Mouse (Mus musculus): Measurements from ENCODE around the gene Pde4dip. TPM values are rescaled to one million over a fixed set of nuclear protein-coding genes. Genes with fewer than 3 reads are reported as not detected.

Pde4dip gene
- polyA plus RNA-seq, 2 experiments, result 4.0 to 6.7 TPM

GRCm38 (mm10) chr3:97683560-97684195, 204.8 kb downstream of the Pde4dip start:
- no peaks in the 10 kb centered on the region for H3K9me3 ChIP-seq (ENCODE audit: control insufficient read depth, low read length)
- peaks cover 0 to 10% of the 10 kb centered on the region in 2 experiments; a peak in 3 of 4 replicates for H3K4me1 ChIP-seq (replicated peaks; ENCODE audit: control insufficient read depth in 2 of 2, insufficient read depth in 2 of 2, low read length in 1 of 2)
- TF ChIP-seq CTCF (IDR thresholded peaks at IDR 0.05; ENCODE audit: low read depth), result no peak
- no peak for TF ChIP-seq EP300 (IDR thresholded peaks at IDR 0.05; ENCODE audit: low read depth)
- H3K27me3 ChIP-seq (ENCODE audit: control insufficient read depth, insufficient read depth, low read length), result no peaks in the 10 kb centered on the region; the same call in 1 of the 2 replicates
- ATAC-seq (ENCODE audit: insufficient read depth) (no peak), DNase-seq (ENCODE audit: low read depth in 3 of 3, low spot score in 3 of 3) (no peak)
- no peak overlapping the region for H3K4me2 ChIP-seq (ENCODE audit: low read depth)
- no peak overlapping the region for H3K4me3 ChIP-seq (ENCODE audit: insufficient read depth in 1 of 2, low read depth in 2 of 2, low read length in 2 of 2)
- 22% methylated on average over 16 of the region's 16 CpGs for WGBS (ENCODE audit: insufficient replicate concordance)
- H3K36me3 ChIP-seq (replicated peaks; ENCODE audit: control insufficient read depth, insufficient read depth, low read depth), result no peaks in the 10 kb centered on the region
- H3K9ac ChIP-seq (replicated peaks), result no peak overlapping the region
- H3K27ac ChIP-seq, result no peak overlapping the region

GRCm38 (mm10) chr3:97682576-97682975, 205.9 kb downstream of the Pde4dip start:
- Histone ChIP-seq H3K9me3 (ENCODE audit: control insufficient read depth, low read length) (no peaks in the 10 kb centered on the region), H3K27me3 (ENCODE audit: control insufficient read depth, insufficient read depth, low read length) (no peaks in the 10 kb centered on the region; the same call in 1 of the 2 replicates), H3K27ac (no peak overlapping the region), H3K4me1 (replicated peaks; ENCODE audit: control insufficient read depth in 2 of 2, insufficient read depth in 2 of 2, low read length in 1 of 2) (peaks cover 0 to 10% of the 10 kb centered on the region in 2 experiments; a peak in 3 of 4 replicates), H3K4me2 (ENCODE audit: low read depth) (peak overlapping the region; percentile 78), H3K36me3 (replicated peaks; ENCODE audit: control insufficient read depth, insufficient read depth, low read depth) (no peaks in the 10 kb centered on the region), H3K9ac (replicated peaks) (no peak overlapping the region), H3K4me3 (ENCODE audit: insufficient read depth in 1 of 2, low read depth in 2 of 2, low read length in 2 of 2) (no peak overlapping the region)
- DNase-seq (ENCODE audit: low read depth in 3 of 3, low spot score in 3 of 3) (no peak), ATAC-seq (ENCODE audit: insufficient read depth) (no peak)
- 17% methylated on average over 5 of the region's 5 CpGs for WGBS (ENCODE audit: insufficient replicate concordance)
- TF ChIP-seq EP300 (IDR thresholded peaks at IDR 0.05; ENCODE audit: low read depth) (no peak), CTCF (IDR thresholded peaks at IDR 0.05; ENCODE audit: low read depth) (no peak)

- WGBS (ENCODE audit: insufficient replicate concordance), result 4% methylated on average over 11 of the region's 11 CpGs
- peaks cover 0 to 10% of the 10 kb centered on the region in 2 experiments; a peak in 3 of 4 replicates for H3K4me1 ChIP-seq (replicated peaks; ENCODE audit: control insufficient read depth in 2 of 2, insufficient read depth in 2 of 2, low read length in 1 of 2)
- H3K4me2 ChIP-seq (ENCODE audit: low read depth), result peak overlapping the region; percentile 78
- H3K36me3 ChIP-seq (replicated peaks; ENCODE audit: control insufficient read depth, insufficient read depth, low read depth), result no peaks in the 10 kb centered on the region
- DNase-seq (ENCODE audit: low read depth in 3 of 3, low spot score in 3 of 3), result no peak
- ATAC-seq (ENCODE audit: insufficient read depth), result no peak
- no peaks in the 10 kb centered on the region for H3K9me3 ChIP-seq (ENCODE audit: control insufficient read depth, low read length)
- peak overlapping the region; percentile 40 for H3K9ac ChIP-seq (replicated peaks)
- H3K4me3 ChIP-seq (ENCODE audit: insufficient read depth in 1 of 2, low read depth in 2 of 2, low read length in 2 of 2), result peak overlapping the region; percentile 40 to 65
- no peak for TF ChIP-seq CTCF (IDR thresholded peaks at IDR 0.05; ENCODE audit: low read depth)
- TF ChIP-seq EP300 (IDR thresholded peaks at IDR 0.05; ENCODE audit: low read depth), result no peak
- H3K27ac ChIP-seq, result no peak overlapping the region
- no peaks in the 10 kb centered on the region; the same call in 1 of the 2 replicates for H3K27me3 ChIP-seq (ENCODE audit: control insufficient read depth, insufficient read depth, low read length)
Observed at GRCm38 (mm10) chr3:97682159-97682502, 206.4 kb downstream of the Pde4dip start.

GRCm38 (mm10) chr3:97681321-97682158, 207.0 kb downstream of the Pde4dip start:
- peak overlapping the region; percentile 40 to 65 for H3K4me3 ChIP-seq (ENCODE audit: insufficient read depth in 1 of 2, low read depth in 2 of 2, low read length in 2 of 2)
- DNase-seq (ENCODE audit: low read depth in 3 of 3, low spot score in 3 of 3), result peak; percentile 47 to 57 (median 49)
- H3K27ac ChIP-seq, result no peak overlapping the region
- H3K9me3 ChIP-seq (ENCODE audit: control insufficient read depth, low read length), result no peaks in the 10 kb centered on the region
- peak overlapping the region; percentile 78 for H3K4me2 ChIP-seq (ENCODE audit: low read depth)
- H3K4me1 ChIP-seq (replicated peaks; ENCODE audit: control insufficient read depth in 2 of 2, insufficient read depth in 2 of 2, low read length in 1 of 2), result peaks cover 0 to 10% of the 10 kb centered on the region in 2 experiments; a peak in 3 of 4 replicates
- peak overlapping the region; percentile 40 for H3K9ac ChIP-seq (replicated peaks)
- TF ChIP-seq EP300 (IDR thresholded peaks at IDR 0.05; ENCODE audit: low read depth) (no peak), CTCF (IDR thresholded peaks at IDR 0.05; ENCODE audit: low read depth) (peak; percentile 74)
- H3K36me3 ChIP-seq (replicated peaks; ENCODE audit: control insufficient read depth, insufficient read depth, low read depth), result no peaks in the 10 kb centered on the region
- H3K27me3 ChIP-seq (ENCODE audit: control insufficient read depth, insufficient read depth, low read length), result no peaks in the 10 kb centered on the region; the same call in 1 of the 2 replicates
- 1% methylated on average over 33 of the region's 33 CpGs for WGBS (ENCODE audit: insufficient replicate concordance)
- ATAC-seq (ENCODE audit: insufficient read depth), result peak; percentile 49
